Mouse (Mus musculus) small intestine, adult 2 months (tissue): ENCODE results near the gene Kyat3.

Source experiments
- CTCF ChIP-seq: fragments of 200-500 bp; IDR thresholded peaks from 2 replicates; pipeline ENCODE4 v1.5.1; 2012; ENCODE audit warnings: low read depth, mild to moderate bottlenecking, control low read depth, inconsistent platforms, low read length, moderate library complexity, mixed read lengths; ENCODE audit not compliant: insufficient replicate concordance, insufficient read length; ENCODE audit errors: extremely low read depth
- POLR2A ChIP-seq: fragments of 200-500 bp; IDR thresholded peaks from 2 replicates; pipeline ENCODE4 v1.6.1; 2012; ENCODE audit warnings: low read depth, mild to moderate bottlenecking, control low read depth, inconsistent platforms, low read length, moderate library complexity

DNA sequence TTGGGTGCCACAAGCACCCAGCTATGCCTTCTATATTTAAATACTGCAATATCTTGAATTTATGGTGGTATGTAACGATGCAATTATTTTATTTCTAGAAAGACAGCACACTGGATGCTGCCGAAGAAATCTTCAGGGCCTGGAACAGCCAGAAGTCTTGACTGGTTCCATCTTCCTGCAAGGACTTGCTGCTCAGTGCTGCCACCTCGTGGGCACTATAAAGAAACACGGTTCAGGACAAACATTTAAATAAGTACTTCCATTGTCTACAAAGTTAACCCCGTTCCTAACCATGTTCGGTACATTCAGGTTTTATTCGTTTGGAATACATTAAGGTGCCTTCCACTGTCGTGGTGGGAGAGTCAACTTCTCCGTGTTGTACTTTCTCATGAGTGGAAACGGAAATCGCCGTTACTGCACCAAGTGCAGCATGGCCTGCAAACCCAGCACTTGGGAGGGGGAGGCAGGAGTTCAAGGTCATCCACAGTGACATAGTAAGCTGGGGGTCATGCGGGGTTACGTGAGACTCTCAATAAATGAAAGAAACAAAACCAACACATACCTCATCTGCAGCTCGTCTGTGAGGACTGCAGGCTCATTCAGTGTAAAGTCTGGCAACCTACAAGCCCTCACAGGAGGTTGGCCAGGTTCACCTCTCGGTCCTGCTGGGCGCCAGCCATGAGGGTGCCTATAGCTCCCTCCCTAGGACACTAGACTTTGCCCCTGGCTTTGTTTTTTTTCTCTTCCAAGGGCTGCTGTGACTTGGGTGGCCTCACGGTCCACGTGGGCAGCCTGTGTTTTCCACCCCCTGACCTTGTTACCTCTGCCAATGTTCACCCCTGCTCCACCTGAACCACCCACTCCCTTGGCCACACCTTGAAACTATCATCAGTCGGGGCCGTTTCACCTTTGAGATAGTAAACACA, 43.4 kb downstream of the Kyat3 start:
- TF ChIP-seq CTCF, result peak; percentile 72; the same call in 1 of the 2 replicates
- no peak for TF ChIP-seq POLR2A
